Mouse (Mus musculus): ENCODE results near the gene Bbs4. TPM values are rescaled to one million over a fixed set of nuclear protein-coding genes. Genes with fewer than 3 reads are reported as not detected.

Bbs4 gene
- total and polyA plus RNA-seq, 3 experiments, result 4.0 to 5.6 TPM; not detected in 1

GRCm38 (mm10) chr9:59311284-59311670 is 42.0 kb downstream of the Bbs4 start:
- Histone ChIP-seq H3K4me3 (ENCODE audit: control insufficient read depth in 1 of 2, insufficient read depth in 1 of 2, low read depth in 2 of 2, low read length in 2 of 2) (no peak overlapping the region), H3K9me3 (replicated peaks; ENCODE audit: insufficient read depth, low read length) (no peaks in the 10 kb centered on the region), H3K27ac (ENCODE audit: control insufficient read depth, low read depth, low read length) (no peak overlapping the region), H3K4me1 (ENCODE audit: control insufficient read depth in 1 of 2, insufficient read depth in 2 of 2, low read length in 2 of 2) (peaks cover 0 to 6% of the 10 kb centered on the region in 2 experiments; a peak in 3 of 4 replicates), H3K36me3 (ENCODE audit: control insufficient read depth in 1 of 2, insufficient read depth in 2 of 2, low read length in 2 of 2) (peaks cover 12 to 30% of the 10 kb centered on the region in 2 experiments), H3K79me2 (ENCODE audit: control insufficient read depth, insufficient read depth, low read length, poor library complexity) (no peaks in the 10 kb centered on the region), H3K9ac (ENCODE audit: control insufficient read depth, low read depth, low read length, poor library complexity, severe bottlenecking) (no peak overlapping the region), H3K27me3 (ENCODE audit: control insufficient read depth in 1 of 2, insufficient read depth in 2 of 2, low read length in 2 of 2) (no peaks in the 10 kb centered on the region)
- DNase-seq (ENCODE audit: low read depth, low spot score), result no peak
- no peak for TF ChIP-seq POLR2AphosphoS2 (IDR thresholded peaks at IDR 0.05; ENCODE audit: low read length)

- DNase-seq (ENCODE audit: low read depth, low spot score), result no peak
- TF ChIP-seq GABPA (IDR thresholded peaks at IDR 0.05; ENCODE audit: low read depth, low read length), result no peak
- TF ChIP-seq EP300 (IDR thresholded peaks at IDR 0.05; ENCODE audit: low read depth in 1 of 2, low read length in 2 of 2), result no peak
- TF ChIP-seq E2F4 (IDR thresholded peaks at IDR 0.05; ENCODE audit: borderline replicate concordance, low read depth, low read length), result no peak
- TF ChIP-seq POLR2AphosphoS2 (IDR thresholded peaks at IDR 0.05; ENCODE audit: low read length), result no peak
- no peak for TF ChIP-seq TBP (IDR thresholded peaks at IDR 0.05; ENCODE audit: low read depth, low read length)
- TF ChIP-seq POLR2AphosphoS5 (IDR thresholded peaks at IDR 0.05; ENCODE audit: borderline replicate concordance, low read depth, low read length), result no peak
- no peak for TF ChIP-seq SMC3 (IDR thresholded peaks at IDR 0.05; ENCODE audit: low read depth, low read length)
- no peak for TF ChIP-seq TAL1 (IDR thresholded peaks at IDR 0.05; ENCODE audit: low read length)
Observed at GRCm38 (mm10) chr9:59310582-59311283, 42.6 kb downstream of the Bbs4 start.

GRCm38 (mm10) chr9:59307890-59308289 is 45.4 kb downstream of the Bbs4 start:
- no peak overlapping the region for H3K27ac ChIP-seq (ENCODE audit: control insufficient read depth, low read depth, low read length)
- H3K4me3 ChIP-seq (ENCODE audit: control insufficient read depth in 1 of 2, insufficient read depth in 1 of 2, low read depth in 2 of 2, low read length in 2 of 2), result no peak overlapping the region
- peaks cover 0 to 4% of the 10 kb centered on the region in 2 experiments; a peak in 3 of 4 replicates for H3K4me1 ChIP-seq (ENCODE audit: control insufficient read depth in 1 of 2, insufficient read depth in 2 of 2, low read length in 2 of 2)
- no peaks in the 10 kb centered on the region for H3K9me3 ChIP-seq (replicated peaks; ENCODE audit: insufficient read depth, low read length)
- no peak overlapping the region for H3K9ac ChIP-seq (ENCODE audit: control insufficient read depth, low read depth, low read length, poor library complexity, severe bottlenecking)
- no peaks in the 10 kb centered on the region for H3K27me3 ChIP-seq (ENCODE audit: control insufficient read depth in 1 of 2, insufficient read depth in 2 of 2, low read length in 2 of 2)
- no peaks in the 10 kb centered on the region; the same call in 1 of the 2 replicates for H3K79me2 ChIP-seq (ENCODE audit: control insufficient read depth, insufficient read depth, low read length, poor library complexity)
- peak; percentile 57 for DNase-seq (ENCODE audit: low read depth, low spot score)
- TF ChIP-seq RCOR1 (IDR thresholded peaks at IDR 0.05; ENCODE audit: low read depth, low read length) (peak; percentile 63), ETS1 (IDR thresholded peaks at IDR 0.05; ENCODE audit: low read depth, low read length) (peak; percentile 94), CHD2 (IDR thresholded peaks at IDR 0.05; ENCODE audit: low read length) (no peak), MXI1 (IDR thresholded peaks at IDR 0.05; ENCODE audit: low read depth, low read length) (peak; percentile 56; the same call in 1 of the 2 replicates), EP300 (IDR thresholded peaks at IDR 0.05; ENCODE audit: low read depth in 1 of 2, low read length in 2 of 2) (peak in 1 of 2 experiments; percentile 36; a peak in 1 of 4 replicates), MYC (IDR thresholded peaks at IDR 0.05; ENCODE audit: low read depth, low read length) (peak; percentile 77), HCFC1 (IDR thresholded peaks at IDR 0.05; ENCODE audit: low read depth, low read length) (no peak), BHLHE40 (IDR thresholded peaks at IDR 0.05; ENCODE audit: borderline replicate concordance, low read depth, low read length) (peak; percentile 21; the same call in 1 of the 2 replicates), CHD1 (IDR thresholded peaks at IDR 0.05; ENCODE audit: low read depth, low read length) (no peak), ZMIZ1 (IDR thresholded peaks at IDR 0.05; ENCODE audit: low read depth, low read length) (no peak), GABPA (IDR thresholded peaks at IDR 0.05; ENCODE audit: low read depth, low read length) (no peak), JUND (IDR thresholded peaks at IDR 0.05; ENCODE audit: low read depth, low read length) (no peak), TCF12 (IDR thresholded peaks at IDR 0.05; ENCODE audit: low read depth, low read length) (no peak), NELFE (IDR thresholded peaks at IDR 0.05; ENCODE audit: low read depth, low read length) (no peak), GATA1 (IDR thresholded peaks at IDR 0.05; ENCODE audit: low read depth, low read length) (peak; percentile 73), SIN3A (IDR thresholded peaks at IDR 0.05; ENCODE audit: low read length) (peak; percentile 86), ZKSCAN1 (IDR thresholded peaks at IDR 0.05; ENCODE audit: low read depth, low read length) (no peak)
- peaks cover 12 to 21% of the 10 kb centered on the region in 2 experiments for H3K36me3 ChIP-seq (ENCODE audit: control insufficient read depth in 1 of 2, insufficient read depth in 2 of 2, low read length in 2 of 2)

More at GRCm38 (mm10) chr9:59310582-59311283, 42.6 kb downstream of the Bbs4 start:
- H3K27ac ChIP-seq (ENCODE audit: control insufficient read depth, low read depth, low read length), result no peak overlapping the region
- H3K4me1 ChIP-seq (ENCODE audit: control insufficient read depth in 1 of 2, insufficient read depth in 2 of 2, low read length in 2 of 2), result peaks cover 0 to 4% of the 10 kb centered on the region in 2 experiments; a peak in 3 of 4 replicates
- peaks cover 12 to 25% of the 10 kb centered on the region in 2 experiments for H3K36me3 ChIP-seq (ENCODE audit: control insufficient read depth in 1 of 2, insufficient read depth in 2 of 2, low read length in 2 of 2)
- H3K27me3 ChIP-seq (ENCODE audit: control insufficient read depth in 1 of 2, insufficient read depth in 2 of 2, low read length in 2 of 2), result no peaks in the 10 kb centered on the region
- H3K9ac ChIP-seq (ENCODE audit: control insufficient read depth, low read depth, low read length, poor library complexity, severe bottlenecking), result no peak overlapping the region
- no peak overlapping the region for H3K4me3 ChIP-seq (ENCODE audit: control insufficient read depth in 1 of 2, insufficient read depth in 1 of 2, low read depth in 2 of 2, low read length in 2 of 2)
- H3K9me3 ChIP-seq (replicated peaks; ENCODE audit: insufficient read depth, low read length), result no peaks in the 10 kb centered on the region
- H3K79me2 ChIP-seq (ENCODE audit: control insufficient read depth, insufficient read depth, low read length, poor library complexity), result no peaks in the 10 kb centered on the region; the same call in 1 of the 2 replicates
